Mouse (Mus musculus): ENCODE measurements around the gene Ddit4. TPM values are rescaled to one million over a fixed set of nuclear protein-coding genes. Genes with fewer than 3 reads are reported as not detected.
A peak's percentile ranks its signal among the peaks of the same experiment; 100 is the strongest.

Ddit4 gene
- polyA plus RNA-seq, 1 experiment from 2014 or later: 32.7 TPM

GRCm38 (mm10) chr10:59980815-59981244 lies 29.2 kb upstream of the Ddit4 start:
- DNase-seq (ENCODE audit: extremely low spot score, low spot score): no peak
- H3K4me1 ChIP-seq: peaks cover 30% of the 10 kb centered on the region
- no peaks in the 10 kb centered on the region for H3K27me3 ChIP-seq (ENCODE audit: poor library complexity, severe bottlenecking)
- 87% methylated on average over 6 of the region's 6 CpGs for WGBS
- H3K4me3 ChIP-seq: no peak overlapping the region
- H3K27ac ChIP-seq: 0 out of 2 replicates have a peak overlapping the region, but pooled peaks have one; percentile 37
- peaks cover 15% of the 10 kb centered on the region for H3K36me3 ChIP-seq (replicated peaks)
- H3K9me3 ChIP-seq: no peaks in the 10 kb centered on the region

- H3K4me1 ChIP-seq: peaks cover 40% of the 10 kb centered on the region
- WGBS: 72% methylated on average over 11 of the region's 11 CpGs
- DNase-seq (ENCODE audit: extremely low spot score, low spot score): no peak
- H3K36me3 ChIP-seq (replicated peaks): no peaks in the 10 kb centered on the region; the same call in 1 of the 2 replicates
- no peaks in the 10 kb centered on the region for H3K9me3 ChIP-seq
- peak overlapping the region; percentile 72 for H3K27ac ChIP-seq
- H3K27me3 ChIP-seq (ENCODE audit: poor library complexity, severe bottlenecking): no peaks in the 10 kb centered on the region
- no peak overlapping the region for H3K4me3 ChIP-seq
Observed at GRCm38 (mm10) chr10:59978873-59979743, 27.5 kb upstream of the Ddit4 start.

GRCm38 (mm10) chr10:59978401-59978800 lies 26.8 kb upstream of the Ddit4 start:
- peak overlapping the region; percentile 72 for H3K27ac ChIP-seq

GRCm38 (mm10) chr10:59977715-59978343 lies 26.2 kb upstream of the Ddit4 start:
- DNase-seq (ENCODE audit: extremely low spot score, low spot score): no peak
- H3K36me3 ChIP-seq (replicated peaks): no peaks in the 10 kb centered on the region; the same call in 1 of the 2 replicates
- H3K9me3 ChIP-seq: no peaks in the 10 kb centered on the region
- no peaks in the 10 kb centered on the region for H3K27me3 ChIP-seq (ENCODE audit: poor library complexity, severe bottlenecking)
- H3K4me1 ChIP-seq: peaks cover 52% of the 10 kb centered on the region
- WGBS: 90% methylated on average over 5 of the region's 5 CpGs
- H3K27ac ChIP-seq: peak overlapping the region; percentile 72; the same call in 1 of the 2 replicates
- no peak overlapping the region for H3K4me3 ChIP-seq

More at GRCm38 (mm10) chr10:59978401-59978800, 26.8 kb upstream of the Ddit4 start:
- Histone ChIP-seq H3K27me3 (ENCODE audit: poor library complexity, severe bottlenecking) (no peaks in the 10 kb centered on the region), H3K4me1 (peaks cover 47% of the 10 kb centered on the region), H3K4me3 (no peak overlapping the region), H3K9me3 (no peaks in the 10 kb centered on the region), H3K36me3 (replicated peaks) (no peaks in the 10 kb centered on the region; the same call in 1 of the 2 replicates)
- no peak for DNase-seq (ENCODE audit: extremely low spot score, low spot score)
- 74% methylated on average over 2 of the region's 2 CpGs for WGBS

GRCm38 (mm10) chr10:59977141-59977540 lies 25.5 kb upstream of the Ddit4 start:
- Histone ChIP-seq H3K36me3 (replicated peaks) (no peaks in the 10 kb centered on the region; the same call in 1 of the 2 replicates), H3K4me1 (peaks cover 58% of the 10 kb centered on the region), H3K9me3 (no peaks in the 10 kb centered on the region), H3K27me3 (ENCODE audit: poor library complexity, severe bottlenecking) (no peaks in the 10 kb centered on the region), H3K27ac (no peak overlapping the region), H3K4me3 (no peak overlapping the region)
- 75% methylated on average over 2 of the region's 4 CpGs for WGBS
- no peak for DNase-seq (ENCODE audit: extremely low spot score, low spot score)

GRCm38 (mm10) chr10:59974786-59975185 lies 23.2 kb upstream of the Ddit4 start:
- 84% methylated on average over 3 of the region's 3 CpGs for WGBS
- no peak for DNase-seq (ENCODE audit: extremely low spot score, low spot score)
- H3K4me1 ChIP-seq: peaks cover 72% of the 10 kb centered on the region
- H3K4me3 ChIP-seq: no peak overlapping the region
- no peaks in the 10 kb centered on the region for H3K36me3 ChIP-seq (replicated peaks)
- peak overlapping the region; percentile 84 for H3K27ac ChIP-seq
- H3K9me3 ChIP-seq: no peaks in the 10 kb centered on the region
- H3K27me3 ChIP-seq (ENCODE audit: poor library complexity, severe bottlenecking): peaks cover 15% of the 10 kb centered on the region; the same call in 1 of the 2 replicates

- H3K4me1 ChIP-seq: peaks cover 71% of the 10 kb centered on the region
- WGBS: 10% methylated on average over 6 of the region's 6 CpGs
- no peaks in the 10 kb centered on the region for H3K9me3 ChIP-seq
- H3K27ac ChIP-seq: peak overlapping the region; percentile 84
- no peaks in the 10 kb centered on the region for H3K36me3 ChIP-seq (replicated peaks)
- peak overlapping the region; percentile 16 for H3K4me3 ChIP-seq
- H3K27me3 ChIP-seq (ENCODE audit: poor library complexity, severe bottlenecking): peaks cover 15% of the 10 kb centered on the region; the same call in 1 of the 2 replicates
- DNase-seq (ENCODE audit: extremely low spot score, low spot score): no peak
Observed at GRCm38 (mm10) chr10:59974191-59974664, 22.6 kb upstream of the Ddit4 start.

- Histone ChIP-seq H3K9me3 (no peaks in the 10 kb centered on the region), H3K4me3 (no peak overlapping the region), H3K27ac (peak overlapping the region; percentile 84), H3K4me1 (peaks cover 63% of the 10 kb centered on the region), H3K36me3 (replicated peaks) (no peaks in the 10 kb centered on the region), H3K27me3 (ENCODE audit: poor library complexity, severe bottlenecking) (peaks cover 15% of the 10 kb centered on the region; the same call in 1 of the 2 replicates)
- WGBS: 88% methylated on average over 4 of the region's 4 CpGs
- DNase-seq (ENCODE audit: extremely low spot score, low spot score): no peak
Observed at GRCm38 (mm10) chr10:59973400-59973799, 21.8 kb upstream of the Ddit4 start.

GRCm38 (mm10) chr10:59972999-59973398 lies 21.4 kb upstream of the Ddit4 start:
- Histone ChIP-seq H3K27ac (no peak overlapping the region; the same call in 1 of the 2 replicates), H3K4me1 (peaks cover 59% of the 10 kb centered on the region), H3K36me3 (replicated peaks) (no peaks in the 10 kb centered on the region), H3K9me3 (no peaks in the 10 kb centered on the region), H3K4me3 (no peak overlapping the region), H3K27me3 (ENCODE audit: poor library complexity, severe bottlenecking) (peaks cover 15% of the 10 kb centered on the region; the same call in 1 of the 2 replicates)
- no peak for DNase-seq (ENCODE audit: extremely low spot score, low spot score)
- 87% methylated on average over 6 of the region's 6 CpGs for WGBS

GRCm38 (mm10) chr10:59972534-59972933 lies 20.9 kb upstream of the Ddit4 start:
- Histone ChIP-seq H3K27ac (no peak overlapping the region), H3K4me3 (no peak overlapping the region), H3K27me3 (ENCODE audit: poor library complexity, severe bottlenecking) (peaks cover 15% of the 10 kb centered on the region; the same call in 1 of the 2 replicates), H3K4me1 (peaks cover 54% of the 10 kb centered on the region), H3K9me3 (no peaks in the 10 kb centered on the region), H3K36me3 (replicated peaks) (no peaks in the 10 kb centered on the region)
- DNase-seq (ENCODE audit: extremely low spot score, low spot score): no peak
- WGBS: 76% methylated on average over 2 of the region's 2 CpGs

GRCm38 (mm10) chr10:59971813-59972212 lies 20.2 kb upstream of the Ddit4 start:
- WGBS: 88% methylated on average over 8 of the region's 8 CpGs
- H3K9me3 ChIP-seq: no peaks in the 10 kb centered on the region; the same call in 1 of the 2 replicates
- H3K4me1 ChIP-seq: peaks cover 50% of the 10 kb centered on the region
- H3K36me3 ChIP-seq (replicated peaks): no peaks in the 10 kb centered on the region
- H3K27me3 ChIP-seq (ENCODE audit: poor library complexity, severe bottlenecking): peaks cover 15% of the 10 kb centered on the region; the same call in 1 of the 2 replicates
- no peak overlapping the region for H3K4me3 ChIP-seq
- DNase-seq (ENCODE audit: extremely low spot score, low spot score): no peak
- no peak overlapping the region for H3K27ac ChIP-seq

- Histone ChIP-seq H3K9me3 (no peaks in the 10 kb centered on the region; the same call in 1 of the 2 replicates), H3K4me1 (peaks cover 58% of the 10 kb centered on the region), H3K27me3 (ENCODE audit: poor library complexity, severe bottlenecking) (peaks cover 15% of the 10 kb centered on the region; the same call in 1 of the 2 replicates), H3K27ac (peak overlapping the region; percentile 96), H3K4me3 (peak overlapping the region; percentile 66), H3K36me3 (replicated peaks) (no peaks in the 10 kb centered on the region)
- WGBS: 24% methylated on average over 6 of the region's 6 CpGs
- no peak for DNase-seq (ENCODE audit: extremely low spot score, low spot score)
Observed at GRCm38 (mm10) chr10:59970450-59971062, 18.9 kb upstream of the Ddit4 start.

Measured in forebrain, embryonic 10.5 days (tissue).